Mouse (Mus musculus) liver, adult 10 weeks (tissue): ENCODE results near the gene Slc10a3. TPM values are rescaled to one million over a fixed set of nuclear protein-coding genes. Genes with fewer than 3 reads are reported as not detected.

ENCODE experiments used
- polyA plus RNA-seq: library from polyadenylated mRNA; stranded (reverse); fragments of 350-450 nt; fragmentation: Illumina TruSeq; extraction: RNeasy Lipid Tissue Mini Kit (QIAGEN cat#74804); gene quantifications from one replicate; pipeline ENCODE4 v1.2.3, GENCODE M21; 2014; ENCODE audit warnings: low read depth, low replicate concordance

The Slc10a3 gene
- polyA plus RNA-seq = 2.3 TPM

DNA sequence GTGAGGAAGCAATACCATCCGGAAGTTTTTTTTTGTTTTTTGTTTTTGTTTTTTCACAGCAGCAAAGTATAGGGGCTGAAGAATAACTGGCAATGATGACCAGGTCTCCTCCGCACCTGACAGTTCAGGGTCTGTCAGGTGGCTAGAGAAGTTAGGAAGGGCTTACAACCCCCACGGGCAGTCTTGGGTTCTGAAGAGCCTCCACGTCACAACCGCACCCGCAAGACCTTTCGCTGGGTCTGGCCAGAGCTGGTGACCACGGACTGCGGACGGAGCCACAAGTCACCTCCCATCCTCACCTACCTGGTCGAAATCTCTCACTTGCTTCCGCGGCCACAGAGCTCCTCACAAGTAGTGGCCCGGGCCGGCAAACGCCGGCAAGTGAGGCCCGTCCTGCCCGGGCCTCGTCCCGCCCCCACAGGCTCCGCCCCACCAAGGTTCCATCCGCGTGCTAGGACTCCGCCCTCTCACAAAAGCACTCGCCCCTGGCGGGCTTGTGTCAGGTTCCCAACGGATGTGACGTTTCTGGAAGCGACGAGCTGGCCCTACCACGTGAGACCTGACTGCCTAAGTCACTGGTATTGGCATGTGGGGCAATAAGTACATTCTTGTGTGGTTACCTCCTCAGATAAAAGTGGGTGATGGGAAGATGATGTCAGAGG lies at the start of gene Slc10a3, which contains the start of gene Ubl4a:
Slc10a3 (minus strand) TSS at position 462 of the 662 bp plus-strand sequence.
Ubl4a (minus strand) TSS at position 331 of the 662 bp plus-strand sequence.

DNA sequence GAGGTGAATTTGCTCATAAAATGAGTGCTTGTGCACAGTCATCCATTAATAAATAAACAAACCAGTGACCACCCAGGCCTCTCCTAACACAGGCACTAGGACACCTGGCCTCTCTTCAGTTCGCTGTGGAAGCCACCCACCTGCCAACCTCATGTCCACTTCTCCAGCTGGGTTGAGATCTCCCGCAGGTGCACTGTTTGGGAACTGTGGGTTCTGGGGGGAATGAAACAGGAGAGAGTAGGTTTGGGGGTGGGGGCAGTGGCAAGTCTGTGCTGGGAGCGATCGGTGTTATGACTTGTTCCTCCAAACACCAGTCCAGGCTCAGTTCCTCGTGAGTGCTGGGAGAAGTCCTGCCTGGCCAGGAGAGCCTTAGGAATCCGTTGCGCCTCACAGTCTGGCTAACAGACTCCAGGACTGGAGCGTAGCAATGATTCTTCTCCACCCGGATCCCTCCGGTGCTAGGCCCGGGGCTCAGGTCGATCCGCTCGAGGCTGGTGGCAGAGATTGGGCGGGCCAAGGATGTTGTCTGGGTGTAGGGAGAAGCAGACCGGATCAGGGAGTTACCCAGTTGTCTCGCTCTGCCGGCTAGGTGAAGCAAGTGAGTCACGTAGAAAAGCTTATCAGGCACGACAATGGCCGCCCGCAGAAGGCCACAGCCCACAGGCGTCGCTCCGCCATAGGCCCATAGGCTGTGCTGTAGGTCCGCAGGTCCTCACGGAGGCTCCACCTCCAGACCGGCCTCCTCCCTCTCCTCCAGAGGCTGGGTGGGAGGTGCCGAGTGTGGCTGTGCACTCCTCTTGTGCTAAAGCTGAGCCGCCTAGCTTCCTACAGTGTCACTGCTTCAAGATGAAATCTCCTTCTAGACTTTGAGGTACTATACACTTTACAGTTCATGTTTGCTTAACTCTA lies 19.6 kb upstream of the Slc10a3 start, which contains the start of the genes Fam3a and Ikbkg:
Fam3a (minus strand) TSS at position 738 of the 909 bp plus-strand sequence.
Ikbkg (plus strand) TSS at position 756 of the 909 bp plus-strand sequence.

GRCm38 (mm10) chrX:74353467-74353770 lies 19.7 kb downstream of the Slc10a3 start, which contains the start of gene Lage3:
Gene Lage3 (minus strand): TSS chrX:74353618.

GRCm38 (mm10) chrX:74328725-74329161 lies 44.4 kb downstream of the Slc10a3 start, which contains the start of gene Plxna3:
Gene Plxna3 (plus strand): TSS chrX:74329066.

Other genes with a start within 250 kb of the Slc10a3 start
- not detected for gene Opn1mw, start 245.9 kb downstream of the Slc10a3 start, polyA plus RNA-seq
- 4.2 TPM for gene Mecp2, start 238.0 kb downstream of the Slc10a3 start, polyA plus RNA-seq
- gene Tex28, start 205.5 kb downstream of the Slc10a3 start, polyA plus RNA-seq = not detected
- not detected for gene Tktl1, start 196.1 kb downstream of the Slc10a3 start, polyA plus RNA-seq
- gene Flna, start 123.5 kb downstream of the Slc10a3 start, polyA plus RNA-seq = 7.1 TPM
- 18.4 TPM for gene Emd, start 118.7 kb downstream of the Slc10a3 start, polyA plus RNA-seq
- gene Rpl10, start 102.5 kb downstream of the Slc10a3 start, polyA plus RNA-seq = 843 TPM
- gene Taz, start 91.4 kb downstream of the Slc10a3 start, polyA plus RNA-seq = 25.2 TPM
- 7.3 TPM for gene Dnase1l1, start 91.0 kb downstream of the Slc10a3 start, polyA plus RNA-seq
- 73.7 TPM for gene Atp6ap1, start 76.3 kb downstream of the Slc10a3 start, polyA plus RNA-seq
- 65.8 TPM for gene Gdi1, start 68.4 kb downstream of the Slc10a3 start, polyA plus RNA-seq
- gene Fam50a, start 60.3 kb downstream of the Slc10a3 start, polyA plus RNA-seq = 11.2 TPM
- gene Plxna3, start 44.3 kb downstream of the Slc10a3 start, polyA plus RNA-seq = 0.13 TPM
- 10.4 TPM for gene Lage3, start 19.7 kb downstream of the Slc10a3 start, polyA plus RNA-seq
- 19.5 TPM for gene Ubl4a, start 131 bp downstream of the Slc10a3 start, polyA plus RNA-seq
- gene Fam3a, start 19.9 kb upstream of the Slc10a3 start, polyA plus RNA-seq = 4.7 TPM
- 44.8 TPM for gene Ikbkg, start 19.9 kb upstream of the Slc10a3 start, polyA plus RNA-seq
- 1.2 TPM for gene G6pdx, start 55.8 kb upstream of the Slc10a3 start, polyA plus RNA-seq
- gene Gm6880, start 108.0 kb upstream of the Slc10a3 start, polyA plus RNA-seq = not detected
- not detected for gene Olfr1326-ps1, start 201.5 kb upstream of the Slc10a3 start, polyA plus RNA-seq
- gene Olfr1325, start 219.3 kb upstream of the Slc10a3 start, polyA plus RNA-seq = not detected